Mouse (Mus musculus): ENCODE measurements at regions not wholly inside any gene's neighbourhood (a gene's known extent, or its start where the extent isn't known, plus 50 kb on each side); places are given as distances from the start of the nearest gene placed in this dataset.

DNA sequence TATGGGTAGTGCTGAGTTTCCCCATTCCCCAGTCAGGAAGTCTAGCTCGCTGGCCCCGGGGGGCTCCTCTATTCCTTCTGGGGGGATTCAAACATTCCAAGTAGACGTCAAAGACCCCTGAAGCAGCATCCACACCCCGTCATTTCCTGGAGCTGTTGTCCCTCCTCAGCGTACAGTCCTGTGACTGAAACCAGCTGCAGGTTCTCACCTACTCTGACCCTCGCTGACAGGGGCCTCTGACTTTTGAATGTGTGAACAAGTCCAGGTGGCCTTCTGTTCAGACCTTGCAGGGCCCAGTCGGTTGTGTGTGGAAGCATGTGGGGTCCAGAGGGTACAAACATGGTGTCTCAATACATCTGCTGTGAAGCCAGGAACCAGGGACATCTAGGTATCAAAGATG lies 55.2 kb upstream of the Larp1 start:
- no peak for TF ChIP-seq CTCF (IDR thresholded peaks at IDR 0.05; ENCODE audit: low read depth, low read length)
- TF ChIP-seq GATA1 (IDR thresholded peaks at IDR 0.05; ENCODE audit: borderline replicate concordance, low read length): no peak
- no peak for TF ChIP-seq TAL1 (conservative IDR thresholded peaks at IDR 0.05; ENCODE audit: low read depth, low read length)
